Mouse (Mus musculus) heart, postnatal 36 days (tissue): ENCODE data around the gene Btbd35f9. TPM values are rescaled to one million over a fixed set of nuclear protein-coding genes. Genes with fewer than 3 reads are reported as not detected.
"Not testable (repeated sequence)": the region's sequence is repeated elsewhere in the genome, so short reads cannot be mapped to it uniquely, and the experiment has no call there.

Experiments
- DNase-seq, 2 experiments: peaks; one replicate each; pipeline ENCODE4 v3.0.0; 2021 to 2022
- intact Hi-C: fragments of 180-260 bp; cut with DNase I; formaldehyde crosslinking; loops from one replicate; pipeline ENCODE4 v1.15.1; 2025
- total RNA-seq, 2 experiments: library from RNA; stranded (reverse); gene quantifications; 2 replicates each; pipeline ENCODE4 v1.2.3; 2021

The Btbd35f9 gene
- not detected for total RNA-seq

DNA sequence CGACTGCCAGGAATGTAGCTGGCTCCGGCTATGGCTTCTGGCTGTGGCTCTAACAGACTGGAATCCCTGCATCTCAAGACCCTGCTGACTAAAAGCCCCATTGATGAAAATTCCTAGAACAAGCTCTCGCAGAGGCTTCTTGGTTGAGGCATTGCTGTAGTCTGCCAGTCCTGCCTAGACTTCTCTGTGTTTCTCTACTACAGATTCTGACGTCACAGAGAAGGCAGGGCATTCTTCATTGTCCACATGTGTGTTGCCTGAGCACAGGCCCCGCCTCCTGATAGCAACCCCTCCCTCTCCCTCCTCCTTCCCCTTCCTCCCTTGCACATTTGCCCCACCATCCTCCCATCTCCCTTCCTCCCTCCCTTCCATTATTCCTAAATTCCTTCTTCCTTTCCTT lies at the start of gene Btbd35f9:
Gene Btbd35f9 (minus strand): TSS at position 101 of the 400 bp plus-strand sequence.
- intact Hi-C loops, DNase-seq: not testable (repeated sequence)

Other genes with a start within 250 kb of the Btbd35f9 start
- not detected for gene Btbd35f6, start 205.0 kb downstream of the Btbd35f9 start, total RNA-seq
- not detected for gene Gm21870, start 174.7 kb downstream of the Btbd35f9 start, total RNA-seq
- not detected for gene Spin2g, start 77.2 kb upstream of the Btbd35f9 start, total RNA-seq